21 mouse cellular contexts compared by ENCODE assay signal in the genomic region with DNA sequence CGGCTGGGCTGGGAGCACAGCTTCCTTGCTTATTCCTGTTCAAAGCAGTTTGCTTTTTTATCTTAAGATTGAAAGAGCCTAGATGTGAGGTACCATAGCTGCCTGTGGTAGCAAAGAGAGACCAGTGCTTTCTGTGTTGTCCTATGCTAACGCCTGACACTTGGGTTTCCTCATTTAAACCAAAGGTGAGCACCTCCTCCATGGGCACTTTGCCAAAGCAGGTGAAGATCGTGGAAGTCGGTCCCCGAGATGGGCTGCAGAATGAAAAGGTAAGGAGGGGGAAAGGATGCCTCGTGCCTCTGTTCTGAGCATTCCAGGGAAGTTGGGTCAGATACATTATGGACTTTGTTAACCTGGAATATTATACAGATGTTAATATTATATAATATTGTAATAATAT. TPM values are rescaled to one million over a fixed set of nuclear protein-coding genes. Genes with fewer than 3 reads are reported as not detected.
DNase-seq lines count a peak whose midpoint lies in the region; ATAC-seq and TF ChIP-seq lines count a peak whose summit lies in the region.
"Had no signal": no experiment of that assay in that cellular context is flagged by ENCODE, and none has a peak within 500 bp of the region (broad histone marks: within the 10 kb centered on the region; RNA-seq: fewer than 3 reads in every experiment).

No protein-coding gene starts in this region.

- H3K27me3 ChIP-seq in heart, embryonic 15.5 days, result no peaks in the 10 kb centered on the region
- H3K27me3 ChIP-seq in kidney, postnatal 0 days (ENCODE audit: insufficient read depth, low read length), result no peaks in the 10 kb centered on the region
- no peaks in the 10 kb centered on the region for H3K27me3 ChIP-seq in intestine, embryonic 15.5 days (replicated peaks)
- H3K27me3 ChIP-seq: hindbrain, embryonic 13.5 days; limb, embryonic 12.5 days had no signal

- H3K27ac ChIP-seq in heart, embryonic 15.5 days, result peak overlapping the region; percentile 60
- 0 out of 2 replicates have a peak overlapping the region, but pooled peaks have one; percentile 31 for H3K27ac ChIP-seq in kidney, postnatal 0 days
- no peak overlapping the region for H3K27ac ChIP-seq in intestine, embryonic 15.5 days
- H3K27ac ChIP-seq: forebrain, embryonic 10.5 days; hindbrain, embryonic 13.5 days; limb, embryonic 12.5 days had no signal

- 79% methylated on average over 6 of the region's 6 CpGs for WGBS in heart, embryonic 15.5 days
- 67% methylated on average over 6 of the region's 6 CpGs for WGBS in kidney, postnatal 0 days
- 74% methylated on average over 6 of the region's 6 CpGs for WGBS in intestine, embryonic 15.5 days

- no peak overlapping the region for H3K4me2 ChIP-seq in heart, embryonic 15.5 days
- no peak overlapping the region for H3K4me2 ChIP-seq in kidney, postnatal 0 days (ENCODE audit: low read length)
- H3K4me2 ChIP-seq in intestine, embryonic 15.5 days (replicated peaks), result no peak overlapping the region
- H3K4me2 ChIP-seq: hindbrain, embryonic 13.5 days; limb, embryonic 12.5 days; liver, embryonic 11.5 days; midbrain, embryonic 11.5 days had no signal

- peak; percentile 38 for DNase-seq in cerebellum, adult 8-10 months
- DNase-seq in cerebellum, adult 11 months, result no peak
- DNase-seq in heart, adult 18-20 months, result no peak
- no peak for DNase-seq in kidney, postnatal 0 days (ENCODE audit: low spot score)
- no peak for DNase-seq in kidney, adult 9 months
- peak; percentile 50 to 61 for DNase-seq in cerebellum, postnatal 14 days
- DNase-seq: adrenal gland, postnatal 25 days; gastrocnemius, postnatal 14 days; lung, adult 2 months; lung, postnatal 14 days; thymus, adult 2 months; thymus, postnatal 4 days had no signal

- H3K4me1 ChIP-seq in heart, embryonic 15.5 days (replicated peaks), result peaks cover 24% of the 10 kb centered on the region
- peaks cover 12% of the 10 kb centered on the region; the same call in 1 of the 2 replicates for H3K4me1 ChIP-seq in kidney, postnatal 0 days (replicated peaks; ENCODE audit: insufficient read depth, low read length)
- peaks cover 7% of the 10 kb centered on the region for H3K4me1 ChIP-seq in intestine, embryonic 15.5 days (replicated peaks)

- TF ChIP-seq CTCF in kidney, postnatal 0 days (IDR thresholded peaks at IDR 0.05; ENCODE audit: low read depth), result no peak

- no peak overlapping the region for H3K4me3 ChIP-seq in heart, embryonic 15.5 days
- H3K4me3 ChIP-seq in kidney, postnatal 0 days (replicated peaks; ENCODE audit: low read depth, low read length), result no peak overlapping the region
- no peak overlapping the region for H3K4me3 ChIP-seq in intestine, embryonic 15.5 days (replicated peaks)
- H3K4me3 ChIP-seq: forebrain, embryonic 10.5 days; hindbrain, embryonic 13.5 days; limb, embryonic 12.5 days had no signal

- no peaks in the 10 kb centered on the region for H3K9me3 ChIP-seq in heart, embryonic 15.5 days (replicated peaks)
- H3K9me3 ChIP-seq in kidney, postnatal 0 days (replicated peaks; ENCODE audit: low read length), result no peaks in the 10 kb centered on the region
- no peaks in the 10 kb centered on the region for H3K9me3 ChIP-seq in intestine, embryonic 15.5 days
- H3K9me3 ChIP-seq: hindbrain, embryonic 13.5 days had no signal

- H3K36me3 ChIP-seq in heart, embryonic 15.5 days, result peaks cover 34% of the 10 kb centered on the region
- H3K36me3 ChIP-seq in kidney, postnatal 0 days (ENCODE audit: insufficient read depth, low read length), result peaks cover 6% of the 10 kb centered on the region
- H3K36me3 ChIP-seq in intestine, embryonic 15.5 days, result peaks cover 16% of the 10 kb centered on the region

- H3K9ac ChIP-seq in heart, embryonic 15.5 days, result no peak overlapping the region
- H3K9ac ChIP-seq in kidney, postnatal 0 days (ENCODE audit: low read depth, low read length), result no peak overlapping the region
- H3K9ac ChIP-seq in intestine, embryonic 15.5 days, result no peak overlapping the region
- H3K9ac ChIP-seq: hindbrain, embryonic 13.5 days; limb, embryonic 12.5 days had no signal

- ATAC-seq in heart, embryonic 15.5 days (replicated peaks; ENCODE audit: insufficient number of reproducible peaks, insufficient read depth, low FRiP score, low read depth), result no peak
- no peak for ATAC-seq in kidney, postnatal 0 days (replicated peaks; ENCODE audit: low FRiP score, low read depth)
- no peak for ATAC-seq in intestine, embryonic 15.5 days
- ATAC-seq: CD4-positive, CD25-positive, alpha-beta regulatory T cell, adult 4 months; forebrain, embryonic 16.5 days had no signal

RNA-seq across cellular contexts. Expression of a gene that starts 4.1 kb away (rescaled TPM):
- polyA plus RNA-seq in heart, embryonic 15.5 days (2015; fragmentation: Nextera tagmentation; extraction: Ambion mirVana), result 80.2 and 82.4 TPM in 2 replicates
- 10 to 100 TPM; 87.3 to 91.7 TPM for total RNA-seq in heart, adult 18-20 months (2021)
- polyA plus RNA-seq in kidney, postnatal 0 days (2015; fragmentation: Nextera tagmentation; extraction: Ambion mirVana), result 107 and 110 TPM in 2 replicates
- 105 and 113 TPM in 2 replicates for polyA plus RNA-seq in intestine, embryonic 15.5 days (2015; fragmentation: Nextera tagmentation; extraction: Ambion mirVana)

RNA-seq across cellular contexts. Expression of a gene that starts 13.2 kb away (rescaled TPM):
- polyA plus RNA-seq in heart, embryonic 15.5 days (2015; fragmentation: Nextera tagmentation; extraction: Ambion mirVana), result 17.6 and 24.8 TPM in 2 replicates
- total RNA-seq in heart, adult 18-20 months (2021), result 1 to 10 TPM; 1.8 to 2.7 TPM
- 25.1 and 30.0 TPM in 2 replicates for polyA plus RNA-seq in kidney, postnatal 0 days (2015; fragmentation: Nextera tagmentation; extraction: Ambion mirVana)
- 82.5 and 108 TPM in 2 replicates for polyA plus RNA-seq in intestine, embryonic 15.5 days (2015; fragmentation: Nextera tagmentation; extraction: Ambion mirVana)

RNA-seq across cellular contexts. Expression of a gene that starts 22.1 kb away (rescaled TPM):
- 59.6 and 79.0 TPM in 2 replicates for polyA plus RNA-seq in heart, embryonic 15.5 days (2015; fragmentation: Nextera tagmentation; extraction: Ambion mirVana)
- 10 to 100 TPM; 36.6 to 37.8 TPM for total RNA-seq in heart, adult 18-20 months (2021)
- 117 and 123 TPM in 2 replicates for polyA plus RNA-seq in kidney, postnatal 0 days (2015; fragmentation: Nextera tagmentation; extraction: Ambion mirVana)
- 99.4 and 108 TPM in 2 replicates for polyA plus RNA-seq in intestine, embryonic 15.5 days (2015; fragmentation: Nextera tagmentation; extraction: Ambion mirVana)

RNA-seq across cellular contexts. Expression of a gene that starts 29.8 kb away (rescaled TPM):
- polyA plus RNA-seq in heart, embryonic 15.5 days (2015; fragmentation: Nextera tagmentation; extraction: Ambion mirVana), result 38.1 and 61.6 TPM in 2 replicates
- 10 to 100 TPM; 31.7 to 35.3 TPM for total RNA-seq in heart, adult 18-20 months (2021)
- polyA plus RNA-seq in kidney, postnatal 0 days (2015; fragmentation: Nextera tagmentation; extraction: Ambion mirVana), result 98.7 and 99.4 TPM in 2 replicates
- polyA plus RNA-seq in intestine, embryonic 15.5 days (2015; fragmentation: Nextera tagmentation; extraction: Ambion mirVana), result 134 and 154 TPM in 2 replicates

RNA-seq across cellular contexts. Expression of a gene that starts 36.7 kb away (rescaled TPM):
- polyA plus RNA-seq in heart, embryonic 15.5 days (2015; fragmentation: Nextera tagmentation; extraction: Ambion mirVana), result 34.0 and 57.7 TPM in 2 replicates
- total RNA-seq in heart, adult 18-20 months (2021), result 10 to 100 TPM; 22.1 to 25.1 TPM
- polyA plus RNA-seq in kidney, postnatal 0 days (2015; fragmentation: Nextera tagmentation; extraction: Ambion mirVana), result 49.0 and 49.8 TPM in 2 replicates
- 51.6 TPM in 2 replicates for polyA plus RNA-seq in intestine, embryonic 15.5 days (2015; fragmentation: Nextera tagmentation; extraction: Ambion mirVana)

Comparison
In these comparisons a context has a peak if more than half of its experiments do, and no peak if none do; other contexts are left out.
1. DNase-seq: peak in cerebellum, adult 8-10 months (single experiment) and cerebellum, postnatal 14 days (2 of 2); none in cerebellum, adult 11 months (single experiment), heart, adult 18-20 months (0 of 2), kidney, postnatal 0 days (single experiment) and kidney, adult 9 months (single experiment).